Mouse (Mus musculus): ENCODE measurements at regions not wholly inside any gene's neighbourhood (a gene's known extent, or its start where the extent isn't known, plus 50 kb on each side); places are given as distances from the start of the nearest gene placed in this dataset.
A peak's percentile ranks its signal among the peaks of the same experiment; 100 is the strongest.

DNA sequence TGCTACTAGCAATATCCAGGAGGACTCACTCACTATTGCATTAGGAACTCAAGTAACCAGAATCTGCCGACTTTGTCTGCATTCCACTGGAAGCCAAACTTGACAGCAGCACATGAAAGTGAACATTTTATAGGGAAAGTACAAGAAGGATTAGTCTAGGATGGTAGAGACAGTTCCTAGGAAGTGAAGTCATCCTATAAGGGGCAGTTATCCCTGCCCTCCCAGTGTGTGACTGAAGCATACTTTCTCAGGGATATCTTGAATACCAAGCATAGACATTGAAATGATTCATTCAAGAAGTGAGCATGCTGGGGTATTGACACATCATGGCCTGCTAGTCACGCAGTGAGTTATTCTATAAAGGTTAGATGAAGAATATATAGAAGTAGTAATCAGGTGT lies 632.2 kb upstream of the Zeb2 start:
- no peak for DNase-seq (ENCODE audit: low spot score)

DNA sequence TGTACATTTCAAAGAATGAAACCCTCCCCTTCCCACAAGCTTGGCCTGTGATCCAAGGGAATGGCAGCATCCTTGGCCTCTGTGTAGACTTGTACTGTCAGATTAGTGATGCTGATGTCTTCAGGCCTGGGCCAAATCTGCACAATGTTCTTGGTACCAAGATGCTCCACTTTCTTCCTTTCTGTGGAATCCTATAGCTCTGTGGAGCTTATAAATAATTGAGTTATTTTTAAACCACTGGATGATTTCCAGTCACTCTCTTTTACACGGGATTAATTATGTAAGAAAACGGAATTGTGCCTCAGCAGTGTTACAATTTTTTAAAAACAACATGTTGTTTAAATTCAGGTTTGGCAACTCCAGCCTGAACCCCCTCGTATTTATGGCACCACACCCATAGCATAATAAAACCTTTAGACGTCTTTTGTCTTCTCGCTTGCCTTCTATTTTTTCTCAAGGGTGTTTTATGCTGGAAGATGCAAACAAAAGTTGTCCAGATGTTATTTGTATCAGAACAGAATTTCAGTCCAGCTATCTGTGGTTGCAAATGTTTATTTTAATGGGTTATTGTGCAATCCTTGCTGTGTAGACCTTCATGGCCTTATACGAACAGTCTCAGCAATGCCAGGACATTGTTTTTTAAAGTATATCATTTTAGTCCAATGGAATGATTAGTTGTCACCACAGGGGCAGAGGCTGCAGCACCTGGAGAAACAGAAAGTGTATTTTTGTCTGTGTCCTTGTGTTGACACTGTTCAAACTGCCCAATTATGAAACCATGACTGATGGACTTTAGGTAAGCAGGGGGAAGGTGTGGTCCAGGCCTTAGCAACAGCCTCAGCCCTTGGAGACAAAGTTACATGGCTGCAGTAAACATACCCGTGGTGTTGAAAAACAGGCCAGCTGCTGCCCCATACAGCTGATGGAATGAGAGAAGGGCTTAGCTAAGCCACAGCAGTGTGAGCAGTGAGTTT lies 630.4 kb upstream of the Zeb2 start:
- peak; percentile 6 for DNase-seq (ENCODE audit: low spot score)

DNA sequence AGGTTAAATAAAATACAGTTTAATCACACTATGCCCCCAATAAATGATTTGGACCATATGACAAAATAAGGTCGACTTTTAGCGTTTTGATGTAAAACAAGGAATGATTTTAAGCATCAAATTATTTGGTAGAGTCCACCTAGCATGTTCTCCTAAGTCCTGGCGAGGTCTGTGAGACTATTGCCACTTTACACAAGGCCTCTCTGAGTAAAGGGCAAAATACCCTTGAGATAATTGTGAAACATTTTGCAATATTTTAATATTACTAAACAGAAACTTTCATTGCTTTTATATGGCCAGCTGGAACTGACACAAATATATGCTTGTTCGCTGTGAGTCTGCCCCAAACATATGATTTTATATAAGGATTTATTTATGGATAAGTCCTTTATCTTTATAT lies 629.4 kb upstream of the Zeb2 start:
- no peak for DNase-seq (ENCODE audit: low spot score)

DNA sequence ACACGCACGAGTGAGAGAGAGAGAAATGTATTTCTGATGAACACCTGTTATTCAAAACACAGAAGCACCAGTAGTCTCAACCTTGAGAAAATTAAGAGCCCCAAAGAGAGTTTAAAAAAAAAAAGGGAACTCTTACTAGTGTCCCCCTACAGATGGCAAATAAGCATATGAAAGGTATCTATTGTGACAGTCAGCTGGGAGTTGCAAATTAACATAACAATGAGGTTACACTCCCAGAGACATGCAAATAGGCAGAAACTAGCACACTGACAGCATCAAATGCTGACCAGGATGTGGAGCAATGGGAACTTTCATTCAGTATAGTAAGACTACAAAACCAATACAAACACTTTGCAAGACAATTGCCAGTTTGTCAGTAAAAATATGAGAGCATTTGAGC lies 619.1 kb upstream of the Zeb2 start:
- DNase-seq (ENCODE audit: low spot score), result no peak

DNA sequence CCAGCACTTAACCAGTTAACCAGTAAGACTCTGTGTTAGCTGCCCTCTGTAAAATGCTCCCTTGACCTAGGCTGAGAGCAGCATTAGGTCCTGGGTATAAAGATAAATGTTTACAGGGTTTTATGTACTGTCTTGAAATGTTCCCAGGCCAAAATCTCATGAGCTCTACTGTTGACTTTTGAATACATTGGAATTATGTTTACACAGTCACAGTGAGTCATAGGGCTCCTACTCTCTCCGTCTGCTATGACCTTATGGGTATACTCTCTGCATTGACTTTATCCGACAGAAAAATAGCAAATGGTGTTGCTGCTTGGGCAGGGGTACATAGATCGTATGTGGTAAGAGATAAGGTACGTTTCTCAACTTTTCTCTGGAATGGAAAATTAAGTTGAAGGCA lies 596.8 kb upstream of the Zeb2 start:
- DNase-seq (ENCODE audit: low spot score), result no peak

DNA sequence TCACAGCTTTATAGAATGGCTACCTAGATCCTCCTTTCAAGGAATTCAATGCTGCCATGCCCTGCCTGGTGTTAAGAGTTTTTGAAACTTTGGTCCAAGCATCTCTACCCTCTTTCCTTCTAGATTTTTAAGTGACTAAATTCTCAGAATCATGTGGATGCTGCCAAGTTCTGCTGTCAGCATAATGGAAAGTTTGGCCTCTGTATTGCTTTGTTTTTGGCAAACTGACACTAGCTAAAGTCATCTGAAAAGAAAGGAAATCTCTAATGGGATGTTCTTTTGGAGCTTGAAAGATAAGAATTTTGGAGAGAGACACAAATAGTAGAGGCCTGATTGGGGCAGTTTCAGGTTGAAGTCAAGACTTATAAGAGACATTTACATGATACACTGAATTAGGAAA lies 589.8 kb upstream of the Zeb2 start:
- DNase-seq (ENCODE audit: low spot score), result no peak

DNA sequence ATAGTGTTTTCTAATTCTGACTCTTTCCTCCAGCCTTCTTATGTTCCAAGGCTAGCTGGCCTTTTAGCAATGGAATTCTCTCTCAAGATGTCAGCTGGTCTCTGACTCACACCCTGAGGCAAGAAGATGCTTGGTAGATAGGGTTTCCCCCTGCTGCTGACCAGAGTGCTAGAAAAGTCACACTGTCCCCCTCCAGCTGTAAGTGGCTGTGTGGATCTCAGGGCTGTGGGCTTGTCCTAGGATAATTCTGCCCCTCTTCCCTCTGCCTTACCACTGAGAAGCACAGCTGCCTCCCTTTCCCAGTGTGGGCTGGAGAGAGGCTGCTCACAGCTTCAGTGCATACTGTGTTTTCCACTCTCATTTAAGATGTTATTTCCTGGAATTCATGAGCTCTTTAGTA lies 585.3 kb upstream of the Zeb2 start:
- DNase-seq (ENCODE audit: low spot score), result no peak

DNA sequence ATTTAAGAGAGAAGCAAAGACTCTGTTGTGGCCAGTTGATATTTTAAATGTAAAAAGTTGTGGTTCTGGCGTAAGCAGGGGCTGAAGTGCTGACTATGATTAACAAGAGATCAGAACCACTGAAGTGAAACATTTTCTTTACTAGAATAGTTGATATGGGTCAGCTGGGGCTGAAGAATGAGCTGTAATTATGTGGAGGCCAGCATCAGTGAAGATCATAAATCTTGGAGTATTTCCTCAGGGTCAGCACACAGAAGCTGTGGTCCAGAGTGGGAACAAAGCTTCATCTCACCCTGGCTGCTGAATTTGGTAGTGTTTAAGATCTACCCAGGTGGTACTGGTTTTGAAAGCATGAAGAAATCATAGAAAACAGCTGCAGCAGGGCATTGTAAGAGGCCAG lies 583.4 kb upstream of the Zeb2 start:
- DNase-seq (ENCODE audit: low spot score), result no peak

DNA sequence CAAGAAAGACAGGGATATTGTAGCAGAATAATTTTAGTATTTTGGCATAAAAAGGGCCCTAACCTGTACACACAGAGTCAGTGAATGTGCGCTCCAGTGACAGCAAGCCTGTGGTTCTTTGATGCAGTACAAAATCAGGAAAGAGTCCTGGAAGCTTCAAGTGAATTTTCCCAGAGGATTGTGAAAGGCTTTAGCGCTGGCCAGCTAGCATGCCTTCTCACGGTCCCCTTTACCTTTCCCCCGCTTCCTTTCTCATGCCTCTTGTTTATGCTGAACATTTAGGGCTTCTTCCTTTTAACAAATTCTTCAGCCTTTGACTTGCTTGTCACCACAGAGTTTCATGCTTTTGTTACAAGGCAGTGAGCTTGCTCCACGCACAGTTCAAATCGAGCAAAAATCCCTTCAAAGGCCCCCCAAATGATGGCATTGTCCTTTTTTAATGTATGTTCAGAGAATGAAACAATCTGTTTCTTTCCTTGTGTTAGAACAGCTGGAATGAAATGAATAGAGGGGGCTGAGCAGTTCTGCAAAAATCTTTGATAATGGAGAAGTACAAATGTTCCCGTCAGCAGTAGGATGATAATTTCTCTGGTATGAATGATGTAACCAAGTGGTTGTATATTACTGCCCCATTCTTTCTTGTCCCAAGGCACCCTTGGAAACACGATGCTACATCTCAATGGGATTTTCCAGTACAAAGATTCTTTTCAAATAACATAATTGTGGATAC lies 576.3 kb upstream of the Zeb2 start:
- no peak for DNase-seq (ENCODE audit: low spot score)

DNA sequence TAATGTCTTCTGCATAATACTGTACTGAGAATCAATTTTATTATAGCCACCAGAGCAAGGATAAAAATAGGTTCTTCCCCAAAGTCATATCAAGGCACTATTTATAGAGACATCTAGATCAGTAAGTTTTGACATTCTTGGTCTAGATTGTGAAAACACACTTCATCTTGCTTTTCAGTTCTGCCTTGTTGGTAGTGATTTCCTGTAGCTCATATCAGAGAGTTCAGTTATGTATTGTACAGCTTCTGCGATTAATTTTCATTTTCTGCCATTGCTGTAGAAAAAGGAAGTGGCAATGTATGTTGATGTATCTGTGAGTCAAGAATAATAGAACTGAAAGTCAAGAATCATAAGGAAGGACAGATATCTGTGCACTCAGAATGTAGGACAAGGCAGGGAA lies 575.6 kb upstream of the Zeb2 start:
- DNase-seq (ENCODE audit: low spot score), result no peak

DNA sequence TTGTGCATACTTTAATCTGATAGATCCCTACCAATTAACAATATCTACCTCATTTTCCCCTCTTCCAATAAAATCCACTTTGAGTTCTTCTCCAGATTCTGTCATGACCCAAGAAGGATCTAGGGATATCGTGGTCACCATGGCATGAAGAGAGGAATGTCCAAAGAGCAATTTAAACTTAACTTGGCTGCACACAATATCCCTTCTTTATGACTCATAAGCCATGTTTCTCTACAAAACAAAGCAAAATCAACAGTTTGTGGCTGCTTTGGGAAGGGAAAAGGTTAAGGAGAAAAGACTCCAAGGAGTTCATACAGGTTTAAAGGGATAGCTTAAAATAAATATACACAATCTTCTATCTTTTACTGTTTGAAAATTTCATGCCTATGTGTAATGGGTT lies 571.8 kb upstream of the Zeb2 start:
- DNase-seq (ENCODE audit: low spot score), result no peak

DNA sequence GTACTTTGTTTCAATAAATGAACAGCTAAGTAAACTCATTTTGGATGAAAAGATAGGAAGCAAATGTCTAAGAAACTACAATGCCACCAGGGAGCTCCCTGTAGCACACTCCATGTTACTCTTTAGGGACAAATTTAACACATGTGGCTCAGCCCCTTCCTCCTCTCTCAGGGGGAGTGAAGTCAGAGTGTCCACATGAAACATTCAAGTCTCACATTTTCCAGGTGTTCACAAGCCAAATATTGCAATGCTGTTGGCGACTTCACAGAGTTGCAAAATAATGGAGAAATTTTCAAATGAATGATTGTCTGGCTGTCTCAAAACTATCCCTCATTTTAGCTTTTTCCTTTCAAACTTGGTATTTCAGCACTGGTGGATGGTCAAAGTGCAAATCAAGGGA lies 564.1 kb upstream of the Zeb2 start:
- DNase-seq (ENCODE audit: low spot score), result no peak

DNA sequence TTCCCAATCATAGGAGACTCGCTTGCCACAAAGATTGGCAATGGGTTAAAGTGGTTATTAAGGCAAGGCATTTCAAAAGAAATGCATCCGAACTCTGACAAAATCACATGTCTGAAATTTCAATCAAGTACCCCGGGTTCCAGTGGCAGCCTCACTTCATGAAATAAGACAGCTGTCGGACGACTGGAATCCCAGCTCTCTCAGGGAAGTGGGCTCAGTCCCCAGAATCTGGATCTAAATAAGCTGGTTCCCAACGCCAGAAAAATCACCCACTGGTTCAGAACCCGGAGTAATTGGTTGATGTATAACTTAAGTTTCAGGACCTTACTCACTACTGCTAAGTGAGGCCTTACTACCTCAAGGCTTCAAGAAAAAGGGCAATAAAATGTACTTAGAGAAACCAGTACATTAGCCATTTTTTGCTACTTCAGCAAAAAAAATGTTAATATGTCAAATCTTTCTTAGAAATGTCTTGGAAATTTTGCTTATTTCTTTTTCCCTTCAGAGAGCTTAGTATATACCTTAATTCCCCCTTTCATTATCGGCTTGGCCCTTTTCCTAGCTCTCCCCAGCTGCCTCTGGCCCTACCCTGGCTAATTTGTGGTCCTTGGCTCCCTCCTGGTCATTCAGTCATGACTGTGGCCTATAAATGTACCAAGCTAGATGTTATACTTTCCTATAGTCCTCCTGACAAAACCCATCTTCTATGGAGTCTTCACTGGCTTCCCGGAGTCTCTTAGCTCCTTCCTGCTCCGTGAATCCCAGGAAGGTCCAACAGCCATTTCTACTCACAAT lies 562.1 kb upstream of the Zeb2 start:
- no peak for DNase-seq (ENCODE audit: low spot score)

DNA sequence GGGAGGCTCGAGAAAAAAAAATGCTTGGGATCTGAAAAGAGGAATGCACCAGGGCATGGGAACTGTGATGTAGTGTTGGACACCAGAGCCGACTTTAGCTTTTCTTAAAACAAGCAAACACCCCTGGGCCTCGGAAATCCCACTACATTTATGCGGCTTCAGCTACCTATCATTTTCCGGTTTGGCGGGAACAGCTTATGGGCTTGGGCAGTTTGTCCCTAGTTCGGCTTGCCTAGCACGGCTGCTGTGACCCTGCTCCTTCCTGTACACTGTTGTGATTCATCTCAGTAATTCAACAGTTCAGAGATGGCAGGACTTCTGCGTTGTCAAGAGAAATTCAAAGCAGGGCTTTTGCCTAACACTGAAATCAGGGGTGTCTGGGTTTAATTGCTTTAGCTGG lies 561.5 kb upstream of the Zeb2 start:
- DNase-seq (ENCODE audit: low spot score), result no peak

DNA sequence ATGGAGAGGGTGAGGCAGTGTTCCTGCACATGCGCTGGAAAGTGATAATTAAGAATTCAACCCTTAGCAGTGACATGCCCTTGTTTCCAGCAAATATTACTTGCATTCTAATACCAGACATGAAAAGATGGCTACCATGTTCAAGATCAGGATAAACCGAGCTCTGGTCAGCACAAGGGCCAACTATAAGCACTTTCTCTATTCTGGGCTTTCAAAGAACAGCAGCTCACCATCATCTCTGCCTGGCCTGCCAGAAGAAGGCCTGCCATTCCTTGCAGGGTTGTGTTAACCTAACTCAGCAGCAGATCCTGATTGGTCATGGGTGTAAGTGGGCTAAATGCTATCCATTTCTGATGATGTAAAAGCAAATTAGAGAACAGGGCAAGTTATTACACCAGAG lies 558.6 kb upstream of the Zeb2 start:
- DNase-seq (ENCODE audit: low spot score), result no peak

DNA sequence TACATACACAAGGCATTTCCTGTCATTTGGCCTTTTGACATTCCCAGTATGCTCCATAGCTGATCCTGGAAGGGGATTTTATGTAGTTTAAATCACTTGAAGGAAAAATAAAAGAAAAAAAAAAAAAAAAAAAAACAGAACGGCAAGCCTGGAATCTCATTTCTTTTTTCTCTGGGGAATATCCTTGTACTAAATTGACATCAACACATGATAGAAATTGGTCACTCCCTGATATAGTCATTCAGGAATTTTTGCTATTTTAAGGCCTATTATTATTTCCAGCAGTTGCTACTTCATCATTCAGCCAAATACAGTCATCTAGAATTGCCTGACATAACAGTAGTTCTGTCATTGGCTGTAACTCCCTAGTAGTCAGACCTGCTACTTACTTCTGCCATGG lies 538.8 kb upstream of the Zeb2 start:
- DNase-seq (ENCODE audit: low spot score), result no peak

DNA sequence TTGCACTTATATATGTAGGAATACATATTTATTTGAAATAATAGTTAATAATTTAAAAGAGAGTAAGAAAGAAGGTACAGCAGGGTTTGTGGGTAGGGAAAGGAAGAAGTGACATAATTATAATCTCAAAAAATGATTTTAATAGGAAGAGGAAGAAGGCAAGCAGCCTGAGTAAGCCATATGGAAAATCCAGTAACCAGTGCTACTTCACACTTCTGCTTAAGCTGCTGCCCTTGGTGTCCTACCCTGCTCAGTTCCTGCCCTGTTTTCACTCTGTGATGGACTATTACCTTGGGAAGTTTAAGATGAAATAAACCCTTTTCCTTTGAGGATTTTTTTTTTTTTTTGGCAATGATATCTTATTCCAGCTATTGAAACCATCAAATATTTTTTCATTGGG lies 537.5 kb upstream of the Zeb2 start:
- no peak for DNase-seq (ENCODE audit: low spot score)

DNA sequence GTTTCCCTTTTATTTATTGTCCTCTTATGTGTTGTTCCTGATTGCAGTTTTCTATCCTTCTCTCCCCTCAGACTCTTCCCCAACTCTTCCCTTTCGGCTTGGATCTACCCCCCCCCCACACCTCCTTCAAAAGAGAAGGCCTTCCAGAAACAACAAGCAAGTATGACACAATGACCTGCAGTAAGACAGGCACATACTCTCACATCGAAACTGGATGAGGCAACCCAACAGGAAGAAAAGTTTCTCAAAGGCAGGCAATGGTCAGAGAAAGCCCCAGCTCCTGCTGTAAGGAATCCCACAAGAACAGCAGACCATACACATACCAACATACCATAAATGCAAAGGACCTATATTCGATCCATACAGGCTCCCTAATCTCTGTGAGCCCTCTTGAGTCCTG lies 535.8 kb upstream of the Zeb2 start:
- no peak for DNase-seq (ENCODE audit: low spot score)

DNA sequence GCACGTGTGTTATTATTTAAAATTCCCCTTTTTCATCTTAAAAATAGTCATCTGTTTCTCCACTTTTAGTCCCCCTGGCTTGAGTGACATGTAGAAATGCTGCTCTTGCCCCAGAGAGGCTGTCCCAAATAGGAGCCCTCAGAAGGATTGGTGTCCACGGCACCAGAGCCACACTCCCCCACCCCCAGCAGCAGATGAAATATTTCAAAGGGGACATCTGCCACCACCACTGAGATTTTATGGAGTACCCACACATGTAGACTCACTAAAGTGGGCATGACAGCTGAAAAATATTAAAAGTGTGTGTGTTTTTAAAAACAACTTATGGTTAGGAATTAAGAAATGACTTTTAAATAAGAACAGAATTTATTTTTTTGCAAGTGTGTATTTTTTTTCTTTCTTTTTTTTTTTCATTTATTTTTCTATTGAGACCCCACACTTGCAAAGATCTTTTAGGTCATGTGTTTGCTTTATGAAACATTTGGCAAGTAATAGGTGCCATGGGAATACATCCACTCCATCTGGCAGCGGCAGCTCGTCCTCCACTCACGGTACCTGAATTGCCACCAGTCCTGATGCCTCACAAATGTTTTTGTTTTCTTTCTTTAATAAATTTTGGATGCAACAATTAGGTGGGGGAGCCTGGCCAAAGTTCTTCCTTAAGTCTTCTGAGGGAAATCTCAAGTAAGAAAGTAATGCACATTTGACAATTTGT lies 533.2 kb upstream of the Zeb2 start:
- no peak for DNase-seq (ENCODE audit: low spot score)

DNA sequence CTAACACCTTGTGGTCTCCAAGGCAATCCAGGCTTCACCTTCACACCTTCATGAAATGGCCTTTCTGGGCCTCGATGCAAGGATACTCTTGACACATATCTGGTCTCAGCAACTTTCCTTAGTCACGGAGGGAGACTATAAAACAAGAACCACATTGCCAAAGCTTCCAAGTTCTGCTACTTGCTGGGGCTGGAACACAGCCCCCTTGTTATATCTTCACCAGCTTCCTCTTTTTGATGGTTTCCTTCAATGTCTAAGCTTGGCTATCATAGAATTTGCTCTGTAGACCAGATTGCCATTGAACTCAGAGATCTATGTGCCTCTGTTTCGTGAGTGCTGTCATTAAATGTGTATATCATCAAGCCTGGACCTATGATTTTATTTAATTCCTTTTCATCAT lies 530.7 kb upstream of the Zeb2 start:
- DNase-seq (ENCODE audit: low spot score), result no peak

DNA sequence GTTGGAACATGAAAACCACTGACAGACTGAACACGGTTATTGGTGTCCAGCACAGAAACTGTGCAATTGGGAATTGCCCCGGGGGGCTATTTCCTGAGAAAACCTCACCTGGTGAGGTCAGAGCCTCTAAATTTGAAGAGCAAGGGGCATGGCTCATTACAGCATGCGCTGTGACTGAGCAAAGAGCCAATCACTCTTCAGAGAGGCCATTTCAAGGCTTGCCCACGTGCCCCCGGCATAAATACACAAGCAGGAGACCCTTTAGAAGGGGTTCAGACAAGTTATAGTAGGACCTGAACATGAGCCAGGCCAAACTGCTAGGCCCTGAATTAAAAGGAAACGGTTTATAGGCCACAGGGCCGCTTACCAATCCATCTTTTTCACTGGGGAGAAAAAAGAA lies 512.9 kb upstream of the Zeb2 start:
- no peak for DNase-seq (ENCODE audit: low spot score)

DNA sequence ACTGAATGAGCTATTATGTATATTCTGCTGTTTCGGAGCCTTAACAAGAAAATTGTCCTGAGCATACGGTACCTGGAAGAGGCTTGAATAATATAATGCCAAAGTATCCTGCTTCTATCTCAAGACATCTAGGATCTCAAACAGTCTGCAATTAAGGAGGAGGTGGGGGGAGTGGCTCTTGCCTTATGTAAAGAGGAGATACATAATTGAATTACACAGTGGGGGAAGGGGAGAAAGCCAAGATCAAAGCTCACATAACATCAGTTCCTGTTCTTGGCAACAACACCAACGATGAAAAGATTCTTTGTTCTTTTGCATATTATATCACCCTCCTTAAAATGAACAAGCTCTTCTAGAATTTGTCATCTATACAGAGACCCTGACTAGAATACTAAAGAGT lies 512.4 kb upstream of the Zeb2 start:
- no peak for DNase-seq (ENCODE audit: low spot score)

All from ovary, postnatal 36 days (tissue).